Mouse (Mus musculus) right cerebral cortex, postnatal 25 days (tissue): ENCODE results near the gene Dyrk3.

Source experiments
- DNase-seq: peaks from one replicate; pipeline ENCODE4 v3.0.0; 2022

Gene Dyrk3

DNA sequence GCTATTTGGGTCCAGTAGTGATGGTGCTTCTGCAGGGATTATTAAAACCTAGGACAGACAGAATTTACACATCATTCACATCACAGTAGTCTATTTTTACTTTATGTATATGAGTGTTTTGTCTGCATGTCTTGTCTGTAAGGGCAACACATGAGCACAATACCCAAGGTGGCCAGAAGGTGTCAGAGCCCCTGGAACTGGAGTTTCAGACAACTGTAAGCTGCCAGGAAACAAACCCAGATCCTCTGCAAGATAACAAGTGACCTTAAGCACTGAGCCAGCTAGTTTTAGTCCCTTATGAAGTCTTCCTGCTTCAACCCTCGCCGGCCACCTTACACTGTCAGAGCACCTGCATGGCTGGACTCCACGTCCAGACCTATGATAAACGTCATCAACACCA, 58.4 kb downstream of the Dyrk3 start:
- no peak for DNase-seq

DNA sequence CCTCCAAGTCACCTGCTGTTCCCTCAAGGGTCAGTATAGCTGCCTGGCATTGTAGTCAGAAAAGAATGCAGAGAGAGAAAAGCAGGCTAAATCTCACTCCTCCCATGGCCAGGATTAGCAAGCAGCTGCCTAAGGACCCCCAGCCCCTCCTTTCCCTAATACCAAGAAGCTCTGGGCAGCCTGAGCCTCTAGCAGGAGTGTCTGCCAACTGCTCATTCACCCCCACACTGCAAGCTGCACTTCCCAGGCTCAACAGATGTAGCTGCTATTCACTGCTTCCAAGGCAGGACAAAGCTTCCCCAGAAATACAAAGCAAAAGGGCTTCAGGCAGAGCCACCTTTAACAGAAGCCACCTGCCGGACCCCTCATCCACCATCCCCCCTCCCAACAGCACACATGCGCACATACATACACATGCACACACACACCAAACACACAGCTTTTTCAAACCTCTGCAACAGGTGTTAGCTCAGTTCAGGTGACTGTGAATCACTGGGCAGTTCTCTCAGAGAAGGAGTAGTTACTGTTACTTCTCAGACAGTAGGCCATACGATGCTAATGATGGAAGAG, 59.3 kb downstream of the Dyrk3 start:
- peak; percentile 69 for DNase-seq
